Mouse (Mus musculus): ENCODE data around the gene Wdr59. TPM values are rescaled to one million over a fixed set of nuclear protein-coding genes. Genes with fewer than 3 reads are reported as not detected.
"Not testable (repeated sequence)": the region's sequence is repeated elsewhere in the genome, so short reads cannot be mapped to it uniquely, and the experiment has no call there.

Wdr59 gene
- polyA plus RNA-seq, 1 experiment from 2014 or later: 8.1 TPM

DNA sequence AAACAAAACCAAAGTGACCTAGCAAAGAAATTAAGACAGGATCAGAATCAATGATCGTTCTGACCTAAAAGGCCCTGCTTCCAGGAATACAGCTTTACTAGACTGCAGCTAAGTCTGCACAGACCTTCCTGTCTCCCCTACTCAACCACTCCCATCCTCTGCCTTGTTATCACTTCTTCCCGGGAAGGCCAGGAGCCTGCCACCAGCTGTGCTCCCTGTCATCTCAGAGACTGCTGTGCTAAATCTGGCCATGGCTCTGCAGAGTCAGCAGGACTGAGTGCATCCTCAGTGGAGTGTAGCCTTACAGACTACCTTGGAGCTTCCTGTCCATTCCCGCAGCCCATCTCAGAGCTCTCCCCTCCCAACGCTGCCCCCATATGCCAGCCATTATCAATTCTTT, 11.5 kb downstream of the Wdr59 start:
- no peaks in the 10 kb centered on the region for H3K27me3 ChIP-seq
- H3K4me1 ChIP-seq (replicated peaks): peaks cover 5% of the 10 kb centered on the region; the same call in 1 of the 2 replicates
- 72% methylated on average over 4 of the region's 4 CpGs for WGBS
- no peak overlapping the region for H3K27ac ChIP-seq (replicated peaks)
- no peaks in the 10 kb centered on the region for H3K9me3 ChIP-seq
- no peak overlapping the region for H3K4me2 ChIP-seq
- H3K36me3 ChIP-seq: no peaks in the 10 kb centered on the region
- H3K9ac ChIP-seq: no peak overlapping the region
- no peak overlapping the region for H3K4me3 ChIP-seq
- no peak for ATAC-seq (ENCODE audit: low FRiP score, low read depth)

GRCm38 (mm10) chr8:111509278-111509677, 12.6 kb downstream of the Wdr59 start:
- ATAC-seq (ENCODE audit: low FRiP score, low read depth): no peak
- Histone ChIP-seq H3K4me1 (replicated peaks) (peaks cover 5% of the 10 kb centered on the region; the same call in 1 of the 2 replicates), H3K27me3 (no peaks in the 10 kb centered on the region), H3K36me3 (peaks cover 4% of the 10 kb centered on the region; the same call in 1 of the 2 replicates), H3K4me2 (no peak overlapping the region), H3K9ac (no peak overlapping the region), H3K9me3 (no peaks in the 10 kb centered on the region), H3K4me3 (no peak overlapping the region), H3K27ac (replicated peaks) (no peak overlapping the region)
- 77% methylated on average over 11 of the region's 11 CpGs for WGBS

- Histone ChIP-seq H3K4me1 (replicated peaks) (peaks cover 5% of the 10 kb centered on the region; the same call in 1 of the 2 replicates), H3K27me3 (no peaks in the 10 kb centered on the region), H3K4me2 (no peak overlapping the region), H3K9me3 (no peaks in the 10 kb centered on the region), H3K27ac (replicated peaks) (no peak overlapping the region), H3K4me3 (no peak overlapping the region), H3K36me3 (peaks cover 7% of the 10 kb centered on the region; the same call in 1 of the 2 replicates), H3K9ac (no peak overlapping the region)
- WGBS: 22% methylated on average over 2 of the region's 2 CpGs
- ATAC-seq (ENCODE audit: low FRiP score, low read depth): no peak
Measured at GRCm38 (mm10) chr8:111508566-111508965, 13.3 kb downstream of the Wdr59 start.

GRCm38 (mm10) chr8:111501724-111502464, 20.0 kb downstream of the Wdr59 start:
- Histone ChIP-seq H3K4me1 (replicated peaks) (no peaks in the 10 kb centered on the region), H3K4me3 (no peak overlapping the region), H3K9ac (no peak overlapping the region), H3K9me3 (no peaks in the 10 kb centered on the region), H3K4me2 (no peak overlapping the region), H3K27ac (replicated peaks) (no peak overlapping the region), H3K27me3 (no peaks in the 10 kb centered on the region), H3K36me3 (peaks cover 25% of the 10 kb centered on the region)
- WGBS: 69% methylated on average over 11 of the region's 11 CpGs
- ATAC-seq (ENCODE audit: low FRiP score, low read depth): no peak

DNA sequence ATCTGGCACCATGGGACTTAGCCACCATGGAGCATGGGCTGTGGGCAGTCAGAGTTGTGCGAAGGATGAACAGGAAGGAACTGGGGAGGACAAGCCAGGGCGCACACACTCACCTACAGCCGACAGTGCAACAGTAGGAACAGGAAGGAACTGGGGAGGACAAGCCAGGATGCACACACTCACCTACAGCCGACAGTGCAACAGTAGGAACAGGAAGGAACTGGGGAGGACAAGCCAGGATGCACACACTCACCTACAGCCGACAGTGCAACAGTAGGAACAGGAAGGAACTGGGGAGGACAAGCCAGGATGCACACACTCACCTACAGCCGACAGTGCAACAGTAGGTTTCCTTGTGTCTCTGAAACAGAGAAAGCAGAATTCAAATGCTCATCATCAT, 23.6 kb downstream of the Wdr59 start:
- H3K4me3 ChIP-seq; ATAC-seq (ENCODE audit: low FRiP score, low read depth); H3K4me2 ChIP-seq; H3K27ac ChIP-seq (replicated peaks); H3K9me3 ChIP-seq; H3K4me1 ChIP-seq (replicated peaks); H3K9ac ChIP-seq; H3K27me3 ChIP-seq: not testable (repeated sequence)
- H3K36me3 ChIP-seq: peaks cover 22% of the 10 kb centered on the region
- 96% methylated on average over 6 of the region's 6 CpGs for WGBS

GRCm38 (mm10) chr8:111496326-111496725, 25.6 kb downstream of the Wdr59 start:
- Histone ChIP-seq H3K4me3 (no peak overlapping the region), H3K27ac (replicated peaks) (no peak overlapping the region), H3K4me2 (no peak overlapping the region), H3K27me3 (no peaks in the 10 kb centered on the region), H3K9ac (no peak overlapping the region), H3K9me3 (no peaks in the 10 kb centered on the region), H3K36me3 (peaks cover 26% of the 10 kb centered on the region), H3K4me1 (replicated peaks) (no peaks in the 10 kb centered on the region)
- ATAC-seq (ENCODE audit: low FRiP score, low read depth): no peak
- 91% methylated on average over 7 of the region's 7 CpGs for WGBS

DNA sequence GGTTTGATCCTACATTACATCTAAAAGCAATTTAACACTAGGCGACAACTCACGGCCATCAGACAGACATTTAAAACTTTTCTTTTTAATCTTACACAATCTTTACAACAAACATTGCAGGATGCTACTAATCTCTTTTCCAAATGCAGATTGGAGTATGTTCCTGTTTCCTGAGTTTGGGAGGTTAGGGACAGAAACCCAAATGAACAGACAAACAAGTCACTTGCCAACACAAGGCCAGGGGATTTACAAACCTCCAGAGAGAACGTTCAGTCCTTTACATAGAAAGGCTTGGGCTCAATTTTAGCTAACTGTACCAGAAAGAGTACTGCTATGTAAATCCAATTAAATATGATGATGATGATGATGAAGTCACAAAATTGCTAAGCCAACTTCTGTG, 28.7 kb downstream of the Wdr59 start:
- no peak overlapping the region for H3K4me2 ChIP-seq
- no peak overlapping the region for H3K4me3 ChIP-seq
- no peak overlapping the region for H3K9ac ChIP-seq
- 96% methylated on average over 3 of the region's 3 CpGs for WGBS
- ATAC-seq (ENCODE audit: low FRiP score, low read depth): no peak
- no peak overlapping the region for H3K27ac ChIP-seq (replicated peaks)
- H3K4me1 ChIP-seq (replicated peaks): no peaks in the 10 kb centered on the region
- no peaks in the 10 kb centered on the region for H3K9me3 ChIP-seq
- H3K36me3 ChIP-seq: peaks cover 13% of the 10 kb centered on the region
- no peaks in the 10 kb centered on the region for H3K27me3 ChIP-seq

DNA sequence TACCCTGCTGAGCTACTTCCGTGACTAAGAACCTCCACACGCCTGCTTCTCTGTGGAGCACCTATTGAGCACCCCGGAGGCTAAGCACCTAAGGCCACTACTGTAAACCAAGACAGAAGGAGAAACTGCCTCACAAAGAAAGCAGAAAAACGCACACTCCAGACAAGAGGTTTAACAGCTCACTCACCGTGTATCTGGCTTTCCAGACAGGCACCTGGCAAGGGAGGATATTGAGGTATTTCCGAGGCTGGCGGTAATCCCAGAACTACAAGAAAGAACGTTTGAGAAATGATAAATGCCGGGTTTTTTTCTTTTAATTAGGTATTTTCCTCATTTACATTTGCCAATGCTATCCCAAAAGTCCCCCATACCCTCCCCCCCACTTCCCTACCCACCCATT, 29.4 kb downstream of the Wdr59 start:
- no peaks in the 10 kb centered on the region for H3K4me1 ChIP-seq (replicated peaks)
- H3K4me2 ChIP-seq: no peak overlapping the region
- H3K27ac ChIP-seq (replicated peaks): no peak overlapping the region
- H3K9me3 ChIP-seq: no peaks in the 10 kb centered on the region
- H3K36me3 ChIP-seq: peaks cover 7% of the 10 kb centered on the region; the same call in 1 of the 2 replicates
- no peak for ATAC-seq (ENCODE audit: low FRiP score, low read depth)
- H3K4me3 ChIP-seq: no peak overlapping the region
- 88% methylated on average over 9 of the region's 9 CpGs for WGBS
- no peaks in the 10 kb centered on the region for H3K27me3 ChIP-seq
- no peak overlapping the region for H3K9ac ChIP-seq

GRCm38 (mm10) chr8:111491191-111491590, 30.7 kb downstream of the Wdr59 start:
- no peaks in the 10 kb centered on the region for H3K9me3 ChIP-seq
- H3K4me2 ChIP-seq: no peak overlapping the region
- H3K36me3 ChIP-seq: 0 out of 2 replicates have a peak, but pooled peaks cover 7% of the 10 kb centered on the region
- H3K9ac ChIP-seq: no peak overlapping the region
- WGBS: 69% methylated on average over 7 of the region's 7 CpGs
- H3K27ac ChIP-seq (replicated peaks): no peak overlapping the region
- no peaks in the 10 kb centered on the region for H3K27me3 ChIP-seq
- no peak for ATAC-seq (ENCODE audit: low FRiP score, low read depth)
- H3K4me1 ChIP-seq (replicated peaks): no peaks in the 10 kb centered on the region
- H3K4me3 ChIP-seq: no peak overlapping the region

GRCm38 (mm10) chr8:111490034-111490591, 31.8 kb downstream of the Wdr59 start:
- Histone ChIP-seq H3K27me3 (no peaks in the 10 kb centered on the region), H3K27ac (replicated peaks) (no peak overlapping the region), H3K9me3 (no peaks in the 10 kb centered on the region), H3K4me2 (no peak overlapping the region), H3K4me1 (replicated peaks) (no peaks in the 10 kb centered on the region), H3K36me3 (peaks cover 11% of the 10 kb centered on the region), H3K4me3 (no peak overlapping the region), H3K9ac (no peak overlapping the region)
- no peak for ATAC-seq (ENCODE audit: low FRiP score, low read depth)
- WGBS: 90% methylated on average over 10 of the region's 10 CpGs

GRCm38 (mm10) chr8:111480691-111481090, 41.2 kb downstream of the Wdr59 start:
- ATAC-seq (ENCODE audit: low FRiP score, low read depth): no peak
- H3K36me3 ChIP-seq: peaks cover 48% of the 10 kb centered on the region
- no peak overlapping the region for H3K4me2 ChIP-seq
- no peaks in the 10 kb centered on the region for H3K4me1 ChIP-seq (replicated peaks)
- no peak overlapping the region for H3K27ac ChIP-seq (replicated peaks)
- no peak overlapping the region for H3K9ac ChIP-seq
- no peaks in the 10 kb centered on the region for H3K9me3 ChIP-seq
- no peak overlapping the region for H3K4me3 ChIP-seq
- 94% methylated on average over 8 of the region's 8 CpGs for WGBS
- no peaks in the 10 kb centered on the region for H3K27me3 ChIP-seq

DNA sequence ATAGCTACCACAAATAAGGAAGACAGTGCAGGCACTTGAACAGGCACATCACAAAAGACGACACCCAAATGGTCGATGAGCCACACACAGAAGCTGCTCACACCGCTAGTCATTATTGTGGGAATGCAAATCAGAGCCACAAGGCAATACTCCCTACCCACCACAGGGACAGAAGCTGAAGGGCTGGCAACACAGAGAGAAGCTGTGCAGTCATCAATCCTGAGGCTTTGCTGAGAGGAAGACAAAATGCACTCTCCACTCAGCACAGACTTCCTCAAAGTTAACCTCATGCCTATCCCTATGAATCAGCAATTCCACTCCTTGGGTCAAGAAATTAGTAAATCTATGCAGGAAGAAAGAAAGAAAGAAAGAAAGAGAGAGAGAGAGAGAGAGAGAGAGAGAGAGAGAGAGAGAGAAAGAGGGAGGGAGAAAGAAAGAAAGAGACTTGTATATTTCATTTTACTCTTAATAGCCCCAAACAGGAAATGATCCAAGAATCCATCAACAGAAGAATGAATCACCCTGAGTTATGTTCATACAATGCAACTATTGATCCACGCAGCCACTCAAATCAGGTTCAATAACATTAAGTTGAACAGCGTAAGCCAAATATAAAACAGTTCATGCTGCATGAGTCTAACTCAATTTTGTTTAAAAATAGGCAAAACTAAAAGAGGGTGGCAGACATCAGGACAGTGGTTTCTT, 44.0 kb downstream of the Wdr59 start:
- Histone ChIP-seq H3K27me3 (no peaks in the 10 kb centered on the region), H3K4me1 (replicated peaks) (no peaks in the 10 kb centered on the region), H3K36me3 (peaks cover 36% of the 10 kb centered on the region), H3K4me3 (no peak overlapping the region), H3K27ac (replicated peaks) (no peak overlapping the region), H3K9me3 (no peaks in the 10 kb centered on the region), H3K9ac (no peak overlapping the region), H3K4me2 (no peak overlapping the region)
- ATAC-seq (ENCODE audit: low FRiP score, low read depth): no peak
- WGBS: 67% methylated on average over 5 of the region's 5 CpGs
